Mouse (Mus musculus) sigmoid colon, adult 10 weeks (tissue): ENCODE measurements around the gene Smoc2. TPM values are rescaled to one million over a fixed set of nuclear protein-coding genes. Genes with fewer than 3 reads are reported as not detected.

Source experiments
- polyA plus RNA-seq: library from polyadenylated mRNA; stranded (reverse); fragments of 350-450 nt; fragmentation: Illumina TruSeq; extraction: RNeasy Lipid Tissue Mini Kit (QIAGEN cat#74804); gene quantifications from one replicate; pipeline ENCODE4 v1.2.3, GENCODE M21; 2014; ENCODE audit warnings: low read depth, low replicate concordance

Smoc2 gene
- 16.7 TPM for polyA plus RNA-seq

GRCm38 (mm10) chr17:14279177-14279965 is at the start of gene Smoc2:
TSS of gene Smoc2 (plus strand) at chr17:14279506.

Other genes starting within 250 kb of the Smoc2 start
- not detected for gene Gm7358, start 220.0 kb upstream of the Smoc2 start, polyA plus RNA-seq
- 0.28 TPM for gene Dact2, start 75.2 kb upstream of the Smoc2 start, polyA plus RNA-seq